Mouse (Mus musculus): ENCODE measurements around the gene Rbm39. TPM values are rescaled to one million over a fixed set of nuclear protein-coding genes. Genes with fewer than 3 reads are reported as not detected.

The Rbm39 gene
- polyA plus RNA-seq, 1 experiment from 2014 or later = 659 TPM

DNA sequence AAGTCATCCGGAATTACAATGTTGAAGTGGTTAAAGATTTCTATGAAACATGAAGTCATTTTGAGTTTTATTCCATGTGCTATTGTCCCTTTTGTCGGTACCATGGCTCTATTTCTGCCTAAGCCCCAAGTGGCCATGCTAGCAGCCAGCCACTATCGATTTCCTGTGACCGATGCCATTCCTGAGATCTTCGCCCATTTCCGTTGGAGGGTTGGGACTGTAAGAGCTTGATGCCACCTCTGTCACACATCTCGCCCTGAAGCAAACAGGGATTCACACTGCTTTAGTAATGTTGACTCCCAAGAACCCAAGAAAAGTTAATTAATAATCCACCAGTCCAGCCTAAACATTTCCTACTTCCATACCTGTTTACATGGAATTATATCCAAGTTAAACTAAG is 2.4 kb downstream of the Rbm39 start:
- Histone ChIP-seq H3K9me3 (replicated peaks) (no peaks in the 10 kb centered on the region), H3K36me3 (peaks cover 32% of the 10 kb centered on the region), H3K4me1 (peaks cover 21% of the 10 kb centered on the region), H3K9ac (no peak overlapping the region), H3K4me2 (replicated peaks) (peak overlapping the region; percentile 84), H3K27me3 (no peaks in the 10 kb centered on the region), H3K27ac (no peak overlapping the region), H3K4me3 (peak overlapping the region; percentile 7)
- ATAC-seq (ENCODE audit: low FRiP score) = no peak
- WGBS = 82% methylated on average over 7 of the region's 7 CpGs

DNA sequence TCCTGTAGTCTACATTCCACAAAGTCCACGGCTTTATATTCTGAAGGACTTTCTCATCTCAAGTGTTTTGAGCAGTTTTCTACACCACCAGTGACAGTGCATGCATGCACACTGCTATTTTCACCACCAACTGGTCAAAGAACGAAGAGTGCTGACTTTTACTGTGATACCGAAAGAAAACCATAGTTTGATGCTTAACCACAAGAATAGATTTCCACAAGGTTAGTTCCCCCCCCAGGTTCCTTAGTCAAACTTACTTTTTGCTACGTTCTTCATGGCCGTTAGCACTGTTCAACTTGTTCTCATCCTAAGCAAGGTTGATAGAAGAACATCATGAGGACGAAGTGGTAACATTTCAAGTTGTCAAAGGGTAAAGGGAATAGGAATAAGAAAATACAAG is 3.0 kb downstream of the Rbm39 start:
- ATAC-seq (ENCODE audit: low FRiP score) = no peak

DNA sequence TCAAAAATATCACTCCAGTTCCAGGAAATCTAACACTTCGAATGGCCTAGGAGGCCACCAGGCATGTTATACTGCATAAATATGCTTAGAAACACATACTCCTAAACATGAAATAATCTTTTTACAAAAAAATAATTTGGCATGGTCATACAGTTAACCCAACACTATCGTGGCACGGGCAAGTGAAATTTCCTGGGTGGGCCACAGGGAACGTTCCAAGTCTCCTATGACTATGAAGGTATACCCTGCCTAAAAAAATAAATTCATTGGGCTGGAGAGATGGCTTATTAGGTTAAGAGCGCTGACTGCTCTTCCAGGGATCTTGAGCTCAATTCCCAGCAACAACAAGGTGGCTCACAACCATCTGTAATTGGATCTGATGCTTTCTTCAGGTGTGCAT is 13.5 kb downstream of the Rbm39 start:
- no peaks in the 10 kb centered on the region for H3K27me3 ChIP-seq
- 97% methylated on average over 5 of the region's 5 CpGs for WGBS
- ATAC-seq (ENCODE audit: low FRiP score) = no peak
- H3K9me3 ChIP-seq (replicated peaks) = no peaks in the 10 kb centered on the region
- H3K27ac ChIP-seq = no peak overlapping the region
- peaks cover 76% of the 10 kb centered on the region for H3K36me3 ChIP-seq
- no peaks in the 10 kb centered on the region for H3K4me1 ChIP-seq
- no peak overlapping the region for H3K9ac ChIP-seq
- no peak overlapping the region for H3K4me2 ChIP-seq (replicated peaks)
- no peak overlapping the region for H3K4me3 ChIP-seq

More for the DNA sequence above, 3.0 kb downstream of the Rbm39 start:
- no peak overlapping the region for H3K4me2 ChIP-seq (replicated peaks)
- no peak overlapping the region for H3K27ac ChIP-seq
- 89% methylated on average over 6 of the region's 6 CpGs for WGBS
- H3K9me3 ChIP-seq (replicated peaks) = no peaks in the 10 kb centered on the region
- peaks cover 21% of the 10 kb centered on the region for H3K4me1 ChIP-seq
- peaks cover 36% of the 10 kb centered on the region for H3K36me3 ChIP-seq
- H3K27me3 ChIP-seq = no peaks in the 10 kb centered on the region
- H3K4me3 ChIP-seq = no peak overlapping the region
- H3K9ac ChIP-seq = no peak overlapping the region

DNA sequence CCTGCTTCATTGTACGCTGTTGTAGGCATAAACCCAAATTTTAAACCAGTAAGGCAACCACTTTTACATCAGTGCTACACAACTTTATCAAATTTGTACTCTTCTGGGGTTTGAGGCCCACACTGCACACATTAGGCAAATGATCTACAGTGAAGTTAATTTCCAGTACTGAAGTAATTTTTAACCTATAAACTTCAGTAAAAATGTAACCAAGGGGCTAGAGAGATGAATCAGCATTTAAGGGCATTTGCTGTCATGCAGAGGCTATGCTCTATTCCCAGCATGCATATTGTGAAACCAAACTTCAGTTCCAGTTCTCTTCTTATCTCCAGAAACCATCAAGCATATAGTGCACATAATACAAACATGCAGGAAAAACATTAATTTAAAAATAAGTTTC is 14.6 kb downstream of the Rbm39 start:
- Histone ChIP-seq H3K27ac (no peak overlapping the region), H3K4me1 (no peaks in the 10 kb centered on the region), H3K9ac (no peak overlapping the region), H3K9me3 (replicated peaks) (no peaks in the 10 kb centered on the region), H3K4me3 (no peak overlapping the region), H3K36me3 (peaks cover 72% of the 10 kb centered on the region), H3K27me3 (no peaks in the 10 kb centered on the region), H3K4me2 (replicated peaks) (no peak overlapping the region)
- no peak for ATAC-seq (ENCODE audit: low FRiP score)
- 100% methylated on average over 1 of the region's 1 CpGs for WGBS

DNA sequence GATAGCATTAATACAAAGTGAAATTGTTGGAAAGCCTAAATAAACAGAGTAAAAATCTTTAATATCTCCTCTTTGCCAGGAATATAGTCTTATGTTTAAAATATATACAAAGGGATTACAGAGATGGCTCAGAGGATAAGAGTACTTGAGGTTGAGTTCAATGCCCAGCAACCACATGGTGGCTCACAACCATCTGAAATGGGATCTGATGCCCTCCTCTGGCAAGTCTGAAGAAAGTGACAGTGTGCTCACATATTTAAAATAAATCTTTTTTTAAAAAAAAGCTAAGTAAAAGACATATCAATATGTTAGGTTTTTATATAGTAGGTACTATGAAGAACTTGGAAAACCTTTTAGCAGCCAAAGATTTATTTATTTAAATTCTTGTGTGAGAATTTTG is 28.5 kb downstream of the Rbm39 start:
- Histone ChIP-seq H3K4me1 (no peaks in the 10 kb centered on the region), H3K9ac (no peak overlapping the region), H3K9me3 (replicated peaks) (no peaks in the 10 kb centered on the region), H3K27ac (no peak overlapping the region), H3K36me3 (peaks cover 47% of the 10 kb centered on the region), H3K27me3 (no peaks in the 10 kb centered on the region), H3K4me3 (no peak overlapping the region), H3K4me2 (replicated peaks) (no peak overlapping the region)
- no peak for ATAC-seq (ENCODE audit: low FRiP score)

DNA sequence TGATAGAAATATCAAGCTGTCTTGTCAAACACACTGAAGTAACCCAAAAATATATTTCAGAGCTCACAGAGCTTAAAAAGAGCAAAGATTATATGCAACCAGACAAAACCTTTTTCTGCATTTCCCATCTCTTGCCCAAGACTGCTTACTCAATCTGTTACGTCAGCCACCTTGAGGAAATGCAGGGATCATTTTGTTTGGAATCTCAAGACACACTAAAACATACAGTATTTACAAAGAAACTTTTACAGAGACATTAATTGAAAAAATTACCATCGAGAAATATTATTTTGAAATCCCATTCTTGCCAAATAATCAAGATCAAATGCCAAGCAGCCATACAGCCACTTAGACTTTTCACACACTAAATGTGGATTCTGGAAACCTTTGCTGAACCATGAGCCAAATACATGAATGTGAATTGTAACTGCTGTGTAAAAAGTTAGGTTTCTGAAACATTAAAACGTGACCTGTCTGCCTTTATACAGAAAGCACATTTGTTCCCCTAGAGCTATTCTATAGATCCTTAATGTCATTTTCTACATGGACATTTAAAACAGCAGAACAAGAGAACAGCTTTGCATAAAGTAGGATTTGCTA is 32.6 kb downstream of the Rbm39 start:
- Histone ChIP-seq H3K27ac (no peak overlapping the region), H3K9ac (no peak overlapping the region), H3K4me3 (no peak overlapping the region), H3K36me3 (peaks cover 34% of the 10 kb centered on the region), H3K4me2 (replicated peaks) (no peak overlapping the region), H3K27me3 (no peaks in the 10 kb centered on the region), H3K9me3 (replicated peaks) (no peaks in the 10 kb centered on the region), H3K4me1 (peaks cover 12% of the 10 kb centered on the region)
- 96% methylated on average over 3 of the region's 3 CpGs for WGBS
- ATAC-seq (ENCODE audit: low FRiP score) = no peak

DNA sequence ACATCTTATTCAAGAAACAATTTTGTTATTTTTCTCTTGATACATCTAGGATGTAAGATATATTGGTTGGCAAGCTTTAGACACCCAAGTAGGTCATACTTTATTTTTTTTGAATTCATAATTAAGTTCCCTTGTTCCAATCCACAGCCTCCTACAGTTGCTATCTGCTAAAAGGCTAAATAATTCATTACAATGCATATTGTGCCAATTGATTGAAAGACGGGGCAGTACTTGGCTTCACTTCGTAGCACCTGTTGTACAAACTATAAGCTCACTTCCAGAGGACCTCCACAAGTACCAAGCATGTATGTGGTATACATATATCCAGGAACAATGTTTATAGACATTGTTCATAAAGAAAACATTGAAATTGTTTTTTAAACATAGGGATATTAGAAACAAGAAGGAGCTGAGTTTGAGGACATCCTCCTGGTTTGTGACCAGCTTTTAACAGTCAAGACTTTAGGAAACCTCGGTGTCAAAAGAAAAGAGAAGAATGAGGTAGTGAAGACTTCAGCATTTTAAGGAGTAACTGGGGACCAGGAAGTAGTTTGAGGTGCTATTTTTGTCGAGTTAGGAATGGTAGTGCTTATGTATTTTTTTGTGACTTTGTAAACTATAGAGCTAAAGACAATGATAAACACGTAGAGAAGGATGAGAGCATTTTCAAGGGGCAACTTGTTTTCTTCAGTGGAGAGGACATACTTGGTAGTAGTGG is 33.6 kb downstream of the Rbm39 start:
- no peak for ATAC-seq (ENCODE audit: low FRiP score)
- Histone ChIP-seq H3K4me3 (no peak overlapping the region), H3K4me2 (replicated peaks) (no peak overlapping the region), H3K4me1 (peaks cover 12% of the 10 kb centered on the region), H3K9ac (no peak overlapping the region), H3K27ac (no peak overlapping the region), H3K27me3 (no peaks in the 10 kb centered on the region), H3K36me3 (peaks cover 34% of the 10 kb centered on the region), H3K9me3 (replicated peaks) (no peaks in the 10 kb centered on the region)
- WGBS = 76% methylated on average over 5 of the region's 5 CpGs

DNA sequence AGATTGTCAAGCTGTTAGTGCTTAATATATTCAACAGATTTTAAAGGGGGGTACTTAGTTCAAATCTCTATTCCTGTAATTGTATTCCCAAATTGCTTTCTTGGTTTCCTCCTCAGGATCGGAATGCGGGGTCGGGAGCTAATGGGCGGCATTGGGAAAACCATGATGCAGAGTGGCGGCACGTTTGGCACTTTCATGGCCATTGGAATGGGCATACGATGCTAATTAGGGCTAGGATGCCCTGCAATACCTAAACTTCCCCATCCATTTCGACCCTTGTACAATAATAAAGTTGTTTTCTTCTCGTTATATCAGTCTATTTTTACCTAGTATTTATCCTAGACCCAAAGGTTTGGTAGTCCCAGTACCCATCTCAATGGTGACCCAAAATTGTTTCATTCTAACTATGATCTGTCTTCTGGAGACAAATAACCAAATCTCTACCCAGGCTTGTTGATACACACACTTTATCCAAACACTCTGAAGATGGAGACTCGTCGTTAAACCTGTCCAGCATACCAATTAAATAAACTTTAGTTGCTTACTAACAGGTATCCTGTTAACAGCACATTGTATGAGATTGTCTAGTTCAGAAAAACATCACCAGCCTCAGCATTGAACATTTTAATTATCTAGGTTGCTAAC is 34.4 kb downstream of the Rbm39 start:
- H3K4me3 ChIP-seq = 0 out of 2 replicates have a peak overlapping the region, but pooled peaks have one; percentile 83
- no peak for ATAC-seq (ENCODE audit: low FRiP score)
- peaks cover 12% of the 10 kb centered on the region for H3K4me1 ChIP-seq
- peak overlapping the region; percentile 64 for H3K4me2 ChIP-seq (replicated peaks)
- WGBS = 70% methylated on average over 11 of the region's 11 CpGs
- H3K27ac ChIP-seq = no peak overlapping the region
- H3K27me3 ChIP-seq = no peaks in the 10 kb centered on the region
- no peak overlapping the region for H3K9ac ChIP-seq
- peaks cover 36% of the 10 kb centered on the region for H3K36me3 ChIP-seq
- H3K9me3 ChIP-seq (replicated peaks) = no peaks in the 10 kb centered on the region

DNA sequence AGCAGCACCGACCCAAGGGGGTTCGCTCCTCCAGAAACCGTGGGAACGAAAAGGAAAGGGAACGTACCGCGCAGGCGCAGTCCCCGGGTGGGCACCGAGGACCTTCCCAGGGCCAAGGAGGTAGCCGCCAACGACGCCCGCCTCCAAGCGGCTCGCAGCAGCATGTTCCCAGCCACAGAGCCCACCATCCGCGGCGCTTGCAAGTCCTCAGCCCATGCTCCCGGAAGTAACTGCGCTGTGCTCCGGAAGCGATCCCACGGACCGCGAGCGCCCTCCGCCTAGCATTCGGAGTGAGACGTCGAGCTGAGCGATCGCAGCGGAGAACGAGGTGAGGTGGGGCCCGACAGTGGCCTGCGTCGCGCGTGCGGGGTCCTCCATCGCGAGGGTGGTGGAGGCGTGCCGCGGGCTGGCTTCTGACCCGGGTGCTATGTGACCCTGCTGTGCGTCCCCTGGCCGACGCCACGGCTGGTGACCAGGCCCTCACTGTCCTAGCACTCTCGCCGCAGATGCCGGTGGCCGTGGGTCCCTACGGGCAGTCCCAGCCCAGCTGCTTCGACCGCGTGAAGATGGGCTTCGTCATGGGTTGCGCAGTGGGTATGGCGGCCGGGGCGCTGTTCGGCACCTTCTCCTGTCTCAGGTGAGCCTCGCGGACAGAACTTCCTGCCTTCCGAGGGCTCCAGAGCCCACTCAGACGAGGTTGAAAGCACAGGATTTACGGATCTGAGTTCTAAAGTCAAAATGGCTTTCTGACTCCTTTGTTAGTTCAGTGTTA is 35.9 kb downstream of the Rbm39 start, which contains the start of the genes Romo1 and Nfs1:
Romo1 (plus strand) TSS at position 87 of the 772 bp plus-strand sequence.
Nfs1 (minus strand) TSS at position 234 of the 772 bp plus-strand sequence.
- under 1% methylated on average over 69 of the region's 70 CpGs for WGBS
- peaks cover 12% of the 10 kb centered on the region for H3K4me1 ChIP-seq
- no peaks in the 10 kb centered on the region for H3K9me3 ChIP-seq (replicated peaks)
- H3K4me3 ChIP-seq = peak within 1 kb of the TSS; percentile 83
- H3K27ac ChIP-seq = peak within 1 kb of the TSS; percentile 96
- H3K27me3 ChIP-seq = no peaks in the 10 kb centered on the region
- peak within 1 kb of the TSS; percentile 87 for H3K9ac ChIP-seq
- peak within 1 kb of the TSS; percentile 64 for H3K4me2 ChIP-seq (replicated peaks)
- peak; percentile 98 for ATAC-seq (ENCODE audit: low FRiP score)
- peaks cover 32% of the 10 kb centered on the region for H3K36me3 ChIP-seq

DNA sequence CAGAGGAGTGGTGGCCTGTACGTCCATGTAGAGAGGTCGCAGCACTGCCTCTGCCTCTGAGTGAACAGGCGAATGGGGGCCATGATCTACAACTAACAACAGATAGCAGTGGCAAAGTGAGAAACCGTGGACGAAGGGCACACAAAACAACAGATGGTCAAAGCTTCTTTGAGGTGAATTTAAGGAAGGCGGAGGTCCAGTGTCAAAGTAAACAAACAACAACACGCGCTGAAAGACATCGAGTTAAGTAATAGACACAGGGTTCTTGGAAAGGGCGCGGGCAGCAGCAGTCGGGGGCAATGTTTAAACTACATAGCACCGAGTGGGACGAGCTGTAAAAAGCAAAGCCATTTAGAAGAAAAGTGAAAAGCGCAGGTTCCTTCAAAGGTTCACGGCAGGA is 36.7 kb downstream of the Rbm39 start:
- H3K27ac ChIP-seq = peak overlapping the region; percentile 96
- 3% methylated on average over 16 of the region's 16 CpGs for WGBS
- H3K36me3 ChIP-seq = peaks cover 24% of the 10 kb centered on the region
- peak overlapping the region; percentile 64 for H3K4me2 ChIP-seq (replicated peaks)
- no peak; the same call in 1 of the 2 replicates for ATAC-seq (ENCODE audit: low FRiP score)
- peaks cover 12% of the 10 kb centered on the region for H3K4me1 ChIP-seq
- H3K27me3 ChIP-seq = no peaks in the 10 kb centered on the region
- H3K9me3 ChIP-seq (replicated peaks) = no peaks in the 10 kb centered on the region
- H3K4me3 ChIP-seq = peak overlapping the region; percentile 83
- H3K9ac ChIP-seq = peak overlapping the region; percentile 87

DNA sequence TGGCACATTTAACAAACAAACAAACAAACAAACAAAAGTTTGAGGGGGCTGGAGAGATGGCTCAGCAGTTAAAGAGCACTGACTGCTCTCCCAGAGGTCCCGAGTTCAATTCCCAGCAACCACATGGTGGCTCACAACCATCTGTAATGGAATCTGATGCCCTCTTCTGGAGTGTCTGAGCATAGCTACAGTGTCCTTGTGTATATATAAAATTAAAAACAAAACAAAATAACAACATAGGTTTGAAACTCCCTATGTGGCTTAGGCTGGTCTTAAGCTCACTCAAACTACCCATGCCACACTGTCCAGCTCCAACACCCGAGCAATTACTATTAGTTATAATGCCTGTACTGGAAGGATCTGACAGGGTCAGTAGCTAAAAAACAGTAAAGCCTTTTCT is 37.2 kb downstream of the Rbm39 start:
- Histone ChIP-seq H3K27me3 (no peaks in the 10 kb centered on the region), H3K9ac (no peak overlapping the region), H3K4me3 (no peak overlapping the region), H3K36me3 (peaks cover 20% of the 10 kb centered on the region), H3K27ac (no peak overlapping the region), H3K4me1 (peaks cover 12% of the 10 kb centered on the region), H3K4me2 (replicated peaks) (peak overlapping the region; percentile 64), H3K9me3 (replicated peaks) (no peaks in the 10 kb centered on the region)
- ATAC-seq (ENCODE audit: low FRiP score) = no peak
- WGBS = 79% methylated on average over 2 of the region's 2 CpGs

DNA sequence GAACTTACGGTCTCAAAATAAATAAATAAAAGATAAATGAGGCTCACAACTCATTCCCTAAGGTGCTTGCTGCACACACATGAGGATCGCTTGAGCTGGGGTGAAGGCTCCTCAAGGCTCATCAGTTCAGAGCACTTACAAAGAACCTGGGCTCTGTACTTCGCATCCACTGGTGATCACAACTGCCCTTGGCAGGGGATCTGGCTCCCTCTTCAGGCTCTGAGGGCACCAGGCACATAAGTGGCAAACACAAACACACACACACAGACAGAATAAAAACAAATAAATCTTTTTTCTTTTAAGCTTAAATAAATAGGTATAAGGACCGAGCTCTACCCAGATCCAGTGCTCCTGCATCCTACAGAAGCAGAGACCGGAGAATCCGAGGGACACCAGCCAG is 44.3 kb downstream of the Rbm39 start:
- H3K36me3 ChIP-seq = peaks cover 25% of the 10 kb centered on the region; the same call in 1 of the 2 replicates
- H3K27me3 ChIP-seq = no peaks in the 10 kb centered on the region
- H3K27ac ChIP-seq = no peak overlapping the region
- 84% methylated on average over 6 of the region's 6 CpGs for WGBS
- ATAC-seq (ENCODE audit: low FRiP score) = no peak
- H3K4me1 ChIP-seq = no peaks in the 10 kb centered on the region
- no peak overlapping the region for H3K4me2 ChIP-seq (replicated peaks)
- no peak overlapping the region for H3K9ac ChIP-seq
- H3K4me3 ChIP-seq = no peak overlapping the region
- H3K9me3 ChIP-seq (replicated peaks) = no peaks in the 10 kb centered on the region

All from hindbrain, embryonic 12.5 days (tissue).